Mouse (Mus musculus): ENCODE results near the gene Agbl4.

DNA sequence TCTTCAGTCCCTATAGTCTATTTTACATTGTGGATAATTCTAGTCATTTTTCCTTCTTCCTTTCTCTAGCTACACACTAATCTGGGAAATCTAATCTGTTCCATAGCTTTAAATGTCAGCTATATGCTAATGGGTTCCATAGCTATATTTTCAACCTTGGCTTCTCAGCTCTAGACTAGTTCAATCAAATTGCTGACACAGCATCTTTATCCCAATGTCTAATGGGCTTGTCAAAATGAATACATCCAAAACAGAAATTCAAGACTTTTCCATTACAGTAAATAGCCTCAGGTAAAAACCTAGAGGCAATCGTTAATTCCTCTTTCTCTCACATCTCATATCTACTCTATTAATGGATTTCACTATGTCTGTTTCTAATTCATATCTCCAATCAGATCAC is 750.3 kb downstream of the Agbl4 start:
- TF ChIP-seq POLR2A (IDR thresholded peaks at IDR 0.05; ENCODE audit: low read depth, low read length) (no peak), EP300 (IDR thresholded peaks at IDR 0.05; ENCODE audit: low read length) (no peak), CTCF (conservative IDR thresholded peaks at IDR 0.05 in 1 of 2, IDR thresholded peaks at IDR 0.05 in 1 of 2; ENCODE audit: low read depth in 2 of 2, low read length in 2 of 2) (no peak), RCOR1 (conservative IDR thresholded peaks at IDR 0.05; ENCODE audit: low read depth, low read length) (no peak), CHD2 (IDR thresholded peaks at IDR 0.05; ENCODE audit: low read length) (no peak), TCF12 (IDR thresholded peaks at IDR 0.05; ENCODE audit: low read depth, low read length) (no peak), HCFC1 (IDR thresholded peaks at IDR 0.05; ENCODE audit: low read depth, low read length) (no peak), MAX (IDR thresholded peaks at IDR 0.05; ENCODE audit: low read length) (no peak), USF1 (IDR thresholded peaks at IDR 0.05; ENCODE audit: low read depth, low read length) (no peak), JUND (conservative IDR thresholded peaks at IDR 0.05; ENCODE audit: low read depth, low read length) (no peak), SIN3A (IDR thresholded peaks at IDR 0.05; ENCODE audit: low read length) (no peak), MAFK (IDR thresholded peaks at IDR 0.05; ENCODE audit: insufficient replicate concordance, low read length) (peak; percentile 96), NELFE (IDR thresholded peaks at IDR 0.05; ENCODE audit: low read depth, low read length) (no peak), ELF1 (IDR thresholded peaks at IDR 0.05; ENCODE audit: low read depth, low read length) (no peak)
